In the genomic region with DNA sequence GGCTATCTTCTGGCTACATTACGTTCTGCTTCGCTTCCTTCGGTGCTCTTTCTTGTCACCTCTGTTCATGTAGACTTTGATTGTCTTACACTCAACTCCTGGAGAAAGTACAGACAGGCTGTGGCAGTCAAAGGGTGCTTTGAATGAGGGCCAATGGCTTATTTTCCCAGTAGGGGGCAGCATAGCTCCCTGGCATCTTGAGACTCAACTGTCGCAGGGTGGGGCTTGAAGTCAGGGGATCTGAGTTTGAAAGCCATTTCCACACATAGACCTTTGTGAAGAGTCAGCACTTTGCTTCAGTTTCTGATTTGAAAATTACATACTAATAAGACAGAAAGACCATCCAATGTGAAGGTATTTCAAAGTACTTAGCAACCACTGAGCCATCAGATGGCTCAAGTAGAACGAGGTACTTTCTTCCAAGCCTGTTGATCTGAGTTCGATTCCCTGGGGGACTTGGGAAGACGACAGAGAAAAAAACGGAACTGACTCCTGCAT, we compare ENCODE assay signal across 13 mouse cellular contexts.
DNase-seq lines count a peak whose midpoint lies in the region; ATAC-seq and TF ChIP-seq lines count a peak whose summit lies in the region.
"Had no signal": no experiment of that assay in that cellular context is flagged by ENCODE, and none has a peak within 500 bp of the region (broad histone marks: within the 10 kb centered on the region; RNA-seq: fewer than 3 reads in every experiment).

No protein-coding gene starts in this region.

- intact Hi-C loops in gastrocnemius, adult 2 months (cut with DNase I): no loop called here
- intact Hi-C loops in gastrocnemius, postnatal 14 days (cut with DNase I; ENCODE audit: low total_unique reads): no loop called here

- no peaks in the 10 kb centered on the region for H3K9me3 ChIP-seq in lung, postnatal 0 days (ENCODE audit: low read length)
- H3K9me3 ChIP-seq: kidney, embryonic 15.5 days had no signal

- no peak overlapping the region for H3K4me3 ChIP-seq in gastrocnemius, adult 2 months
- no peak overlapping the region for H3K4me3 ChIP-seq in lung, postnatal 0 days (ENCODE audit: low read depth, low read length)
- H3K4me3 ChIP-seq: kidney, embryonic 15.5 days had no signal

- H3K9ac ChIP-seq in lung, postnatal 0 days (replicated peaks; ENCODE audit: low read depth): no peak overlapping the region
- H3K9ac ChIP-seq: kidney, embryonic 15.5 days had no signal

- H3K4me2 ChIP-seq in lung, postnatal 0 days (replicated peaks; ENCODE audit: low read depth, low read length): no peak overlapping the region
- H3K4me2 ChIP-seq: kidney, embryonic 15.5 days had no signal

- ATAC-seq in lung, postnatal 0 days: no peak

- WGBS in lung, postnatal 0 days: 74% methylated on average over 8 of the region's 8 CpGs

- no peaks in the 10 kb centered on the region for H3K27me3 ChIP-seq in lung, postnatal 0 days (replicated peaks; ENCODE audit: insufficient read depth, low read length)

- DNase-seq in gastrocnemius, adult 2 months: no peak
- DNase-seq in gastrocnemius, postnatal 14 days: no peak
- peak; percentile 24 for DNase-seq in lung, postnatal 0 days (ENCODE audit: low spot score)
- DNase-seq in lung, postnatal 25 days (ENCODE audit: low spot score): no peak
- peak; percentile 85 for DNase-seq in ZHBTc4 (ENCODE audit: low read depth, low spot score)
- peak; percentile 26 for DNase-seq in thymus, postnatal 25 days
- DNase-seq in right cerebral cortex, postnatal 10 days (ENCODE audit: low spot score in 2 of 2): no peak
- no peak for DNase-seq in adrenal gland, postnatal 36 days
- DNase-seq: cerebellum, postnatal 36 days; heart, postnatal 10 days; right cerebral cortex, postnatal 14 days had no signal

- H3K36me3 ChIP-seq in lung, postnatal 0 days (ENCODE audit: insufficient read depth, low read length): no peaks in the 10 kb centered on the region
- H3K36me3 ChIP-seq: kidney, embryonic 15.5 days had no signal

- no peaks in the 10 kb centered on the region for H3K4me1 ChIP-seq in lung, postnatal 0 days (ENCODE audit: insufficient read depth, low read depth, low read length)

- no peak overlapping the region for H3K27ac ChIP-seq in gastrocnemius, adult 2 months
- no peak overlapping the region for H3K27ac ChIP-seq in lung, postnatal 0 days (ENCODE audit: low read length)
- H3K27ac ChIP-seq: kidney, embryonic 15.5 days; macrophage had no signal

- peak; percentile 33; the same call in 1 of the 2 replicates for TF ChIP-seq CTCF in gastrocnemius, adult 2 months (IDR thresholded peaks at IDR 0.05)
- TF ChIP-seq CTCF in lung, postnatal 0 days (IDR thresholded peaks at IDR 0.05): peak; percentile 58

- no peak for TF ChIP-seq EP300 in lung, postnatal 0 days (IDR thresholded peaks at IDR 0.05)

Comparison
In these comparisons a context has a peak if more than half of its experiments do, and no peak if none do; other contexts are left out.
1. DNase-seq: peak in lung, postnatal 0 days (single experiment), ZHBTc4 (single experiment) and thymus, postnatal 25 days (single experiment); none in gastrocnemius, adult 2 months (single experiment), gastrocnemius, postnatal 14 days (single experiment), lung, postnatal 25 days (single experiment), right cerebral cortex, postnatal 10 days (0 of 2) and adrenal gland, postnatal 36 days (0 of 2).